Mouse (Mus musculus): ENCODE measurements around the gene BC035044.
A peak's percentile ranks its signal among the peaks of the same experiment; 100 is the strongest.
"Not testable (repeated sequence)": the region's sequence is repeated elsewhere in the genome, so short reads cannot be mapped to it uniquely, and the experiment has no call there.

The BC035044 gene

GRCm38 (mm10) chr6:128850671-128851070, 40.3 kb downstream of the BC035044 start:
- no peak for DNase-seq (ENCODE audit: low read depth, low spot score)

GRCm38 (mm10) chr6:128849902-128850301, 41.0 kb downstream of the BC035044 start:
- DNase-seq (ENCODE audit: low read depth, low spot score), result peak; percentile 68

- DNase-seq (ENCODE audit: low read depth, low spot score), result no peak
Measured at GRCm38 (mm10) chr6:128847401-128847800, 43.5 kb downstream of the BC035044 start.

DNA sequence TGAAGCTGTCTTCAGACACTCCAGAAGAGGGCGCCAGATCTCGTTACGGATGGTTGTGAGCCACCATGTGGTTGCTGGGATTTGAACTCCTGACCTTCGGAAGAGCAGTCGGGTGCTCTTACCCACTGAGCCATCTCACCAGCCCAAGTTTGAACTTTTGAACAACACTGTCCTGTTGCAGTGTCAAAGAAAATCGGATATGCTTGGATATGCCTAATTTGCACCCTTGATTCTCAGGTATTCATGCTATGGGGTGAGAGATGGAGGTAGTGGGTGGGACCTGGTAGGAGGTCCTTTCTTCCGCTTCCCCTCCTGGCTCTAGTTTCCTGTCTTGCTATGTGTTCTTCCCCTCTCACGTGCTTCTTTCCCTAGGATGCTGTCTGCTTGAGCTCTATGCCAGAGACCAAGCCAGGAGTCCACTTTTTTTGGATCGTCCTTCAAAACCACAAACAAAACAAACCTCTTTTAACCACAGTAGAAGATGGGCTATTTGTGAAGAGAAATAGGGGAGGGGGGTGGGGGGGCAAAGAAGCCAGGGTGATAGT, 44.9 kb downstream of the BC035044 start:
- DNase-seq (ENCODE audit: low read depth, low spot score), result no peak

GRCm38 (mm10) chr6:128845319-128845979, 45.5 kb downstream of the BC035044 start:
- peak; percentile 94 for DNase-seq (ENCODE audit: low read depth, low spot score)

DNA sequence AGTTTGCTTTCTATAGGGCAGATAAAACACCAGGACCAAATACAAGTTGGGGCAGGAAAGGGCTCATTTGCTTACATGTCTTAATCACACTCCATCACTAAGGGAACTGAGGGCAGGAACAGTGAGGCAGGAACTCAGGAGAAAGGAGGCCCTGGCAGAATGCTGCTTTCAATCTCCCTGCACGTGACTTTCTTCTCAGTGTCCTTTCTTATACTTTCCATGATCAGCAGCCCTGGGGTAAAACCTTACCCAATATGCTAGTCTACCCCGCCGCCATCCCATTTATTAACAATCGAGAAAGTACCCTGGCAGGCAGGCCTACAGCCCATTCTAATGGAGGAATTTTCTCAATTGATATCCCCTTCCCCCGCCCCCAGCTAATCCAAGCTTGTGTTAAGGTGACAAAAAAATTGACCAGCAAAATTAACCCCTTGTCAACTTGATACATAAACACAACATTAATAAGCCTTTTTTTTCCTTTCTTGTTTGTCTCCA, 46.3 kb downstream of the BC035044 start:
- peak; percentile 23 for DNase-seq (ENCODE audit: low read depth, low spot score)

DNA sequence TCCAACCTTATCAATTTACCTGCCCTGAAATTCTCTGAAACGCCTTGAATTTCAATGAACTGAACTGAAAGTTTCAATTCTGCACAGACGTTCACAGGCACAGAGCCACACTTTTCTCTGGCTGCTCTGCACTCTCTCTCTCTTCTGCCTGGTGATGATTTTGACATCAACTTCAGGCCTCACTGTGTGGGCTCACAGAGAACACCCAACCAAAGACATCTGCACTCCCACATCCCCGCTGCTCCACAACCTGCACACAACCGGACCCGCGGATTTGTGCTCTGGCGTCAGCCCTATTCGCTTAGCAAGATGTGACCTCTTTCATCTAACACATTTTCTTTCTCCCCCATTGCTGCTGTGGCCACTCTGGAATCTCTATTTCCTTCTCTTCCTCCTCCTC, 46.8 kb downstream of the BC035044 start:
- peak; percentile 37 for DNase-seq (ENCODE audit: low read depth, low spot score)

DNA sequence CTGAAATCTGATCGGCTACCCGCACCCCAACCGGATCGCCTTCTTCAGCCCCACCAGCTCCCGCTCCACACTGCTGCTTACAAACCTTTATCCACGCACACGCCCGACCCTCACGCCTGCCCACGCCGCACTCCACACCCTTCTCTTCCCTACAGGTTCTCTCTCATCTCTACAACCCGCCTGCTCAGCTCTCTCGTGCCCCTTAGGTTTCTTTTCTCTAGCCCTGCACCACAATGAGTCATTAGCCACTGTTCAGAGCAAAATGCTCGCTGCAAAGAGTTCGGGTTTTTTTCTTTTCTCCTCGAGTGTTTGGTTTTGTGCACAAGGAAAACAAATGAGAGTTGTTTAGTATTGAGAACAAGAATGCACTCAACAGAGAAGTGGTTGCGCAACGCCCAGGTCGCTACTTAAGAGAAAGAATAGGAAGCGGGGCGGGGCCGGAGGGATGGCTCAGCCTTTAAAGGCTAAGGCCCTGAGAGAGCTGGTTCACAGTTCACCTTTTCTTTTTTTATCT, 47.4 kb downstream of the BC035044 start:
- peak; percentile 91 for DNase-seq (ENCODE audit: low read depth, low spot score)

DNA sequence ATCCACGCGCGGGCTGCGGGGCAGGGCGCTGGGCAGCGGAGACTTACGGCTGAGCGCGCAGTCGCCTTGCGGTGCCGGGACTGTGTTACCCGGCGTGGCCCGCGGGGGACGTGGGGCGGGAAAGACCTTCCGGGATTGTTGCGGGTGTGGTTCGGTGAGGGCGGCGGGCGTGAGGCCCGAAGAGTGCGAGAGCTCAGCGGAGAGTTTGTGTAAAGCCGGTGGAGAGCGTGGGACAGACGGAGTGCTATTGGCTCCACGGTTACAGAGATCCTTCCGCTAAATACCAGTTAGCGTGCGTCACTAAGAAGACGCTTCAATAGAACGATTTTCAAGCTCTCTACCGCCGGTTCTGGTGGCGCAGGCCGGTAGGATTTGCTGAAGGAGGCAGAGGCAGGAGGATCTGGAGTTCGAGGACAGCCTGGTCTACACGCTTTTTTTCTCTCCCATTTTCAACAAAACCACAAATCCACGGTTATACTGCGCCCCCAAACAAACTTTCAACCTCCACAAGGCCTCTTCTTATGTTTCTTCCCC, 47.9 kb downstream of the BC035044 start:
- peak; percentile 96 for DNase-seq (ENCODE audit: low read depth, low spot score)

GRCm38 (mm10) chr6:128842356-128842944, 48.5 kb downstream of the BC035044 start:
- no peak for DNase-seq (ENCODE audit: low read depth, low spot score)

DNA sequence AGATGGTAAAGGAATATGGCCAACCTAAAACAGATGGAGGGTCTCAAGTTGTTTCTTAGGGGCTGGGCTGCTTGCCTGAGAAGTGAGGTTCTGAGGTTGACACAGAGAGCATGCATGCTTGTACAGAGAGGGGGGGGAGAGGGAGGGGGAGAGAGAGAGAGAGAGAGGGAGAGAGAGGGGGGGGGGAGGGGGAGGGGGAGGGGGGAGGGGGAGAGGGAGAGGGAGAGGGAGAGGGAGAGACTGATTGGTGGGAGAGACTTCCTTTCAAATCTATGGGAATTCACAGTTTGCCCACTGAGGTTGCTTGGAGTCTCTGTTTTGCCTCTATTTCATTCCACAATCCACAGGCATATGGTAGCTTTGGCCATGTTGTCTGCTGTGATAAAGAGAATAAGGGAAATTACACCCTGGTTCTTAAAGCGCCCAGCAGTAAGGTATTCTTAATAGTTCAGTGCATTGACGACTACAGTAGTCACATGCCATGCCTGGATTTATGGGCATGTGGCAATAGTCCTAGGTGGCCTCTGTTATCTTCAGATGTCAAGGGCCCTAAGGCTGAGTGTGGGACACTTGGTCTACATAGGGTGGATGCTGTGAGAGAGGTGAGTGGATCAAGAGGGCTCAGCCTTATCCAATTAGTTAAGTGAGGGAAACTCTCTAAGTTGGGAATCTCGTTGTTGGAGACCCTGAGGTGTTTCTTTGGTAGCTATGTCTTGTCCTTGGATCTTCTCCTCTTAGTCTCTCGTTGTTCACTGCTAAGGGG, 49.4 kb downstream of the BC035044 start:
- no peak for DNase-seq (ENCODE audit: low read depth, low spot score)

GRCm38 (mm10) chr6:128840669-128841068, 50.3 kb downstream of the BC035044 start:
- DNase-seq (ENCODE audit: low read depth, low spot score), result not testable (repeated sequence)

DNA sequence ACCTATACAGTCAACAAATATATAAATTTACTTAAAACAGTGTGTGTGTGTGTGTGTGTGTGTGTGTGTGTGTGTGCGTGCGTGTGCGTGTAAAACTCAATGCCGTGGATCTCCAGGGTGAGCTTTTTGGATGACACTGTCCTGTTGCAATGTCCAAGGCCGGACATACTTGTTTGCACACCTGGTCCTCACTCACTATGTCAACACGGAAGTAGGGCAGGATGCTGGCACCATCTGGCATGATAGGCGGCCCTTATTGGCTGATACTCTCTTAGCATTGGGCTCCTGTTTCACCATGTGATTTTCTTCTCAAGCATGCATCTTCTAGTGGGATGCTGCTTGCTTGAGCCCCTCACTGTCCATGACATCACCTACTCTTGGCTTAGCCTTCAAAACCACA, 51.0 kb downstream of the BC035044 start:
- no peak for DNase-seq (ENCODE audit: low read depth, low spot score)

DNA sequence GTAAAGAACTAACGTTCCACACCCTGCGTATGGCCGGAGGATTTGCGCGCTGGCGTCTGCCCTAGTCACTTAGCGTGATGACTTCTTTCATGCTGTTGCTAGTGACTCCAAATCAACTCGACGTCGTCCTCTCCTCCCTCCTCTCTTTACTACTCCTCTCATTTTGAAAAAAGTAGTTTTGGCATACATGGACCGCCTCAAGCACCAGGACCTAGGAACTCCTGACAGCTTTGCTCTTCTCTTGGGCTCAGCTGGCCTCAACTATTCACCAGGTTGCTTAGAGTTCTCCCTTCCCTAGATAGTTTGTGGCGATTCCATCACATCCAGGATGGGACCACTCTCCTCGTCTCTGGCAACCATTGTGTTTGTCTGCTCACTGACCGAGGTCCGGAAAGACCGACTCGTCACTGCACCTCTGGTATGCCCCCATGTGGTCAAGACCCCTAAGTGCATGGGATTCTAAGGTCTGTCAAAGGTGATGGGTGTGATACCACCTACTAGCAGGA, 51.6 kb downstream of the BC035044 start:
- peak; percentile 96 for DNase-seq (ENCODE audit: low read depth, low spot score)

GRCm38 (mm10) chr6:128838342-128839265, 52.3 kb downstream of the BC035044 start:
- DNase-seq (ENCODE audit: low read depth, low spot score), result peak; percentile 92

GRCm38 (mm10) chr6:128837454-128838341, 53.2 kb downstream of the BC035044 start:
- DNase-seq (ENCODE audit: low read depth, low spot score), result peak; percentile 29

DNA sequence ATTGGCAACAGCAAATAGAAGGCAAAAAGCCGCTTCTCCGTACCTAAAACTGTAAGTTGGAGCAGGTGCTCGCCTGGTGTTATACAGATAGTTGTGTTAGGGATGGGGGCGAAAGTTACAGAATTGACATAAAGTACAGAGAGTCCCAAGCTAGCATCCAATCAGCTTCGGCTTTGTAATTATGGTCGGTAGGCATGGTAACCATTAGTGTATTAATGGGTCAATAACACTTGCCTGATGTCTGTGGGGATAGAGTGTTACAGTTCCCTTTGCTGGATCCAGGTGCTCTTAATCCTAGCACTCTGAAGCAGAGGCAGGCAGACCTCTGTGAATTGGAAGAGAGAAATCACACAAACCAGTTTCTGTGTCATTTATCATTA, 54.0 kb downstream of the BC035044 start:
- no peak for DNase-seq (ENCODE audit: low read depth, low spot score)

GRCm38 (mm10) chr6:128836191-128836954, 54.6 kb downstream of the BC035044 start:
- DNase-seq (ENCODE audit: low read depth, low spot score), result no peak

GRCm38 (mm10) chr6:128835571-128835970, 55.4 kb downstream of the BC035044 start:
- no peak for DNase-seq (ENCODE audit: low read depth, low spot score)

Data from ZHBTc4 (cell line).